Mouse (Mus musculus) heart, postnatal 4 days (tissue): ENCODE results near the gene Ttc23l. TPM values are rescaled to one million over a fixed set of nuclear protein-coding genes. Genes with fewer than 3 reads are reported as not detected.
"Not testable (repeated sequence)": the region's sequence is repeated elsewhere in the genome, so short reads cannot be mapped to it uniquely, and the experiment has no call there.

ENCODE experiments used
- DNase-seq: peaks from one replicate; pipeline ENCODE4 v3.0.0; 2021
- total RNA-seq, 2 experiments: library from RNA; stranded (reverse); gene quantifications; 2 replicates each; pipeline ENCODE4 v1.2.3; 2021

The Ttc23l gene
- total RNA-seq: not detected

- no peak for DNase-seq
These were observed at the start of gene Ttc23l for GRCm38 (mm10) chr15:10558465-10558864. Gene Ttc23l (minus strand): TSS chr15:10558668.

- DNase-seq: peak; percentile 19
These were observed 40.9 kb upstream of the Ttc23l start for GRCm38 (mm10) chr15:10599413-10599812.

GRCm38 (mm10) chr15:10598259-10599225 lies 40.1 kb upstream of the Ttc23l start:
- peak; percentile 12 for DNase-seq

GRCm38 (mm10) chr15:10596871-10597270 lies 38.4 kb upstream of the Ttc23l start:
- no peak for DNase-seq

- no peak for DNase-seq
These were observed 36.9 kb upstream of the Ttc23l start for GRCm38 (mm10) chr15:10595408-10595807.

- no peak for DNase-seq
These were observed 36.4 kb upstream of the Ttc23l start for GRCm38 (mm10) chr15:10594910-10595309.

GRCm38 (mm10) chr15:10593094-10593493 lies 34.6 kb upstream of the Ttc23l start:
- DNase-seq: no peak

- DNase-seq: no peak
These were observed 28.1 kb upstream of the Ttc23l start for GRCm38 (mm10) chr15:10586565-10586964.

GRCm38 (mm10) chr15:10584359-10585187 lies 26.1 kb upstream of the Ttc23l start:
- DNase-seq: no peak

- peak; percentile 73 for DNase-seq
These were observed 24.9 kb upstream of the Ttc23l start for GRCm38 (mm10) chr15:10583408-10583807.

- DNase-seq: no peak
These were observed 20.7 kb upstream of the Ttc23l start for GRCm38 (mm10) chr15:10579159-10579558.

- no peak for DNase-seq
These were observed 8.0 kb upstream of the Ttc23l start for GRCm38 (mm10) chr15:10566486-10566885.

GRCm38 (mm10) chr15:10564201-10564600 lies 5.7 kb upstream of the Ttc23l start:
- DNase-seq: no peak

- DNase-seq: no peak
These were observed 3.8 kb upstream of the Ttc23l start for GRCm38 (mm10) chr15:10562281-10562680.

GRCm38 (mm10) chr15:10560005-10560404 lies 1.5 kb upstream of the Ttc23l start:
- no peak for DNase-seq

- DNase-seq: no peak
These were observed 4.1 kb downstream of the Ttc23l start for GRCm38 (mm10) chr15:10554336-10554735.

- no peak for DNase-seq
These were observed 18.0 kb downstream of the Ttc23l start for GRCm38 (mm10) chr15:10540271-10541088.

GRCm38 (mm10) chr15:10535969-10536368 lies 22.5 kb downstream of the Ttc23l start:
- DNase-seq: no peak

- no peak for DNase-seq
These were observed 23.9 kb downstream of the Ttc23l start for GRCm38 (mm10) chr15:10534591-10534990.

- DNase-seq: not testable (repeated sequence)
These were observed 25.1 kb downstream of the Ttc23l start for GRCm38 (mm10) chr15:10533361-10533760.

GRCm38 (mm10) chr15:10531352-10531751 lies 27.1 kb downstream of the Ttc23l start:
- DNase-seq: no peak

- no peak for DNase-seq
These were observed 32.6 kb downstream of the Ttc23l start for GRCm38 (mm10) chr15:10525896-10526295.
